Mouse (Mus musculus): ENCODE results near the gene Stk4. TPM values are rescaled to one million over a fixed set of nuclear protein-coding genes. Genes with fewer than 3 reads are reported as not detected.

The Stk4 gene
- polyA plus RNA-seq, 1 experiment from 2014 or later: 41.1 TPM

DNA sequence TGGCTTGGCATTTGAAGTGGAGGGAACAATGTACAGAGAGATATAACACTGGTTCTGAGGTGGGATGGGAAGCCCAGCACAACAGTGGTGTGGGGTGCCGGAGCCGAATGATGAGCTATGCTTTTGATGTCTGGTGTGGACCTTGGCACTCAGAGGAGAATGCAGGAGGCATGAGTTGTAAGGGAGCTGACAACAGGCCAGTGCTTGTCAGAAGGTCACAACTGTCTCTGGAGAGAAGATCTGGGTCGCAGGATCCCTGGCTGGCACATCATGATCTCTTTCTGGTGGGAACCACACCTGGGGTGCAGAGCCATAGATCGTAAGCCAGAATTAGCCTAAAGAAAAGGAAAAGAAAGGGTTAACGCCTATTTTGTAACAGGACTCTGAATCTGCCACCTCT lies 107.7 kb downstream of the Stk4 start:
- H3K9me3 ChIP-seq (ENCODE audit: control insufficient read depth, low read length): no peaks in the 10 kb centered on the region
- H3K4me3 ChIP-seq (ENCODE audit: low read depth, low read length): no peak overlapping the region
- H3K27me3 ChIP-seq (ENCODE audit: control insufficient read depth, insufficient read depth, low read length): no peaks in the 10 kb centered on the region; the same call in 1 of the 2 replicates
- DNase-seq (ENCODE audit: low spot score): no peak
- H3K4me2 ChIP-seq (replicated peaks; ENCODE audit: low read depth, low read length): no peak overlapping the region
- H3K27ac ChIP-seq (ENCODE audit: low read depth, low read length): no peak overlapping the region
- H3K9ac ChIP-seq (ENCODE audit: low read depth, low read length): no peak overlapping the region
- no peaks in the 10 kb centered on the region for H3K36me3 ChIP-seq (ENCODE audit: control insufficient read depth, insufficient read depth, low read length)
- ATAC-seq (ENCODE audit: low FRiP score): no peak
- no peaks in the 10 kb centered on the region for H3K4me1 ChIP-seq (replicated peaks; ENCODE audit: control insufficient read depth, insufficient read depth, low read length)
- WGBS: 90% methylated on average over 5 of the region's 5 CpGs

DNA sequence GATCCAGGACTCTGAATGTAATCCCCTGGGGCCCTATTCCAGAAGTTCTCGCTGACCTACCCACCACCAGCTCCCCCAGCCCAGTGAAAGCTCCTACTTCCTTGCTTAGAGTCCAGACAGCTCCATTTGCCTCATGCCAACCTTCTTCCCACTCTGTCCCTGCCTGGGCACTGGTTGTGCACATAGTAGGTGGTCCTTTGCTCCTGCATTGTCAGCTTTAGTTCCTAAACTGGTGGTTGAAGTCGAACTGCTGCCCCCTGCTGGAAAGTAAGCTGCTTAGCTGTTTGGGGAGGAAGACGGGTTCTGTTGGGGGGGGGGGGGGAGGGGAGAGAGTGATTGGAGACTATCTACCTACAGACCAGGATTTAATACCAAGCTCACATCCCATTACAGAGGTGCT lies 110.0 kb downstream of the Stk4 start:
- Histone ChIP-seq H3K36me3 (ENCODE audit: control insufficient read depth, insufficient read depth, low read length) (no peaks in the 10 kb centered on the region), H3K9ac (ENCODE audit: low read depth, low read length) (no peak overlapping the region), H3K27me3 (ENCODE audit: control insufficient read depth, insufficient read depth, low read length) (no peaks in the 10 kb centered on the region), H3K4me2 (replicated peaks; ENCODE audit: low read depth, low read length) (no peak overlapping the region), H3K27ac (ENCODE audit: low read depth, low read length) (no peak overlapping the region), H3K4me3 (ENCODE audit: low read depth, low read length) (no peak overlapping the region), H3K9me3 (ENCODE audit: control insufficient read depth, low read length) (no peaks in the 10 kb centered on the region), H3K4me1 (replicated peaks; ENCODE audit: control insufficient read depth, insufficient read depth, low read length) (no peaks in the 10 kb centered on the region)
- ATAC-seq (ENCODE audit: low FRiP score) (no peak), DNase-seq (ENCODE audit: low spot score) (peak; percentile 7)
- 39% methylated on average over 3 of the region's 3 CpGs for WGBS

DNA sequence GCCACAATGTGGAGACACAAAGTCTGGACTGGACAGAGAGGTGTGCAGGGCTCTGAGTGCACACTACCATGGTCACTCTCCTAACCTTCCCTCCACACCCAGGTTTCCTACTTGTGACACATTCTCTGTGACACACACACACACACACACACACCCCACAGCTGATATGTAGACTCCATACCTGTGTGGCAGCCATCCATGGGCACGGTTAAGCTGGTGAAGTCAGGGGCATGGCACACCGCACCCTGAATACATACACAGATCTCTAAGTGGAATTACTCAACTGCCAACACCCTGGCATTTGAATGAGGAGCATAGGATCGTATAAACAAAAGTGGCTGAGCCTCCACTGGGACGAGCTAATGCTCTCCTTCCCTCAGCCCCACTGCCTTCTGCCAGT lies 110.6 kb downstream of the Stk4 start:
- no peaks in the 10 kb centered on the region for H3K9me3 ChIP-seq (ENCODE audit: control insufficient read depth, low read length)
- H3K36me3 ChIP-seq (ENCODE audit: control insufficient read depth, insufficient read depth, low read length): no peaks in the 10 kb centered on the region
- DNase-seq (ENCODE audit: low spot score): no peak
- no peaks in the 10 kb centered on the region for H3K4me1 ChIP-seq (replicated peaks; ENCODE audit: control insufficient read depth, insufficient read depth, low read length)
- no peak overlapping the region for H3K27ac ChIP-seq (ENCODE audit: low read depth, low read length)
- 88% methylated on average over 4 of the region's 4 CpGs for WGBS
- no peak for ATAC-seq (ENCODE audit: low FRiP score)
- H3K4me2 ChIP-seq (replicated peaks; ENCODE audit: low read depth, low read length): no peak overlapping the region
- H3K27me3 ChIP-seq (ENCODE audit: control insufficient read depth, insufficient read depth, low read length): no peaks in the 10 kb centered on the region
- H3K9ac ChIP-seq (ENCODE audit: low read depth, low read length): no peak overlapping the region
- no peak overlapping the region for H3K4me3 ChIP-seq (ENCODE audit: low read depth, low read length)

DNA sequence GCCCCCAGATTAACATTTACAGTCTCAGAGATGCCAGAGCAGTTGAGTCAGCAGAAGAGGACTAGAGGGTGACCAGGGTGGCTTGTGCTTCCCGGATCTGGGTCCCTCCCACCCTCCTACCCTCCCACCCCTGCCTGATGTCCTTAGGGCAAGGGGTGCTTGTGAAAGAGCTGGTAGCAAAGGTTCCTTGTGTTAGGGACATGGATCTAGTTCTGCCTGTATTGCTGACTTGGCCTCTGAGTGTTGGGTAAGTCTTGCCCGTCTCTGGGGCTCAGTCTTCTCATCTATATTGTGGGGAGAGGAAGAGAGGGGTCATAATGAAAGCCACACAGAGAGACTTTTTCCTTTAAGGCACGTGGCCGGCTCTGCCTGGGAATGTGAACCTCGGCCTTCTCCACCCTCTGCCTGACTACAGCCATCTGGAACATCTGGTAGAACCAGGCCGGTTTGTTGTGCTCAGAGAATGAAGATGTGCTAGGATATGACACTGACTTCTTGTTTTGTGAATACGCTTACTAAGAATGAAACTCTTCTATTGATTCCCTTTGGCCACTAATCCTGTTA lies 112.7 kb downstream of the Stk4 start, which contains the start of gene Wfdc5:
TSS of gene Wfdc5 (minus strand) at position 51 of the 564 bp plus-strand sequence.
- ATAC-seq (ENCODE audit: low FRiP score) (no peak), DNase-seq (ENCODE audit: low spot score) (no peak)
- Histone ChIP-seq H3K9ac (ENCODE audit: low read depth, low read length) (no peak within 1 kb of the TSS), H3K4me2 (replicated peaks; ENCODE audit: low read depth, low read length) (no peak within 1 kb of the TSS), H3K4me3 (ENCODE audit: low read depth, low read length) (no peak within 1 kb of the TSS), H3K4me1 (replicated peaks; ENCODE audit: control insufficient read depth, insufficient read depth, low read length) (no peaks in the 10 kb centered on the region), H3K9me3 (ENCODE audit: control insufficient read depth, low read length) (no peaks in the 10 kb centered on the region), H3K27me3 (ENCODE audit: control insufficient read depth, insufficient read depth, low read length) (no peaks in the 10 kb centered on the region), H3K36me3 (ENCODE audit: control insufficient read depth, insufficient read depth, low read length) (no peaks in the 10 kb centered on the region), H3K27ac (ENCODE audit: low read depth, low read length) (no peak within 1 kb of the TSS)
- 84% methylated on average over 7 of the region's 7 CpGs for WGBS

DNA sequence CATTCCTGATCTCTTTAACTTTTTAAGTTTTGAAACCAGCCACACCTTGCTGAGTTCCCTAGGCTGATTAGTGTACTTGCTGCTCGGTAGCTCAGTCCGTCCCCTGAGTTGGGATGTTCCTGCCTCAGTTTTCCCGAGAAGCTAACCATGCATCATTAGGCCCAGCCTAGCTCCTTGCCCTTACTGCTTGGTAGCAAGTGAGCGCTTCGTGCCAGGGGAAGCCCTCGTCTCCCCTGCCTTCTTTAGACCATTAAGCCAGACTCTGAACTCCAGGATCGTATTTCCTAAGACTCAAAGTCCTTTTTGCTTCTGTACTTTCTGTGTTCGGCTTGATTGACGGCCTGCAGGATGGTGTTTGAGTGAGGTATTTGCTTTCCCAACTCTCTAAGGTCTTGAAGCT lies 113.2 kb downstream of the Stk4 start:
- no peak overlapping the region for H3K9ac ChIP-seq (ENCODE audit: low read depth, low read length)
- H3K27ac ChIP-seq (ENCODE audit: low read depth, low read length): no peak overlapping the region
- 73% methylated on average over 9 of the region's 9 CpGs for WGBS
- no peak for ATAC-seq (ENCODE audit: low FRiP score)
- H3K9me3 ChIP-seq (ENCODE audit: control insufficient read depth, low read length): no peaks in the 10 kb centered on the region
- H3K36me3 ChIP-seq (ENCODE audit: control insufficient read depth, insufficient read depth, low read length): no peaks in the 10 kb centered on the region
- no peak overlapping the region for H3K4me2 ChIP-seq (replicated peaks; ENCODE audit: low read depth, low read length)
- DNase-seq (ENCODE audit: low spot score): no peak
- no peak overlapping the region for H3K4me3 ChIP-seq (ENCODE audit: low read depth, low read length)
- H3K27me3 ChIP-seq (ENCODE audit: control insufficient read depth, insufficient read depth, low read length): no peaks in the 10 kb centered on the region
- no peaks in the 10 kb centered on the region for H3K4me1 ChIP-seq (replicated peaks; ENCODE audit: control insufficient read depth, insufficient read depth, low read length)

DNA sequence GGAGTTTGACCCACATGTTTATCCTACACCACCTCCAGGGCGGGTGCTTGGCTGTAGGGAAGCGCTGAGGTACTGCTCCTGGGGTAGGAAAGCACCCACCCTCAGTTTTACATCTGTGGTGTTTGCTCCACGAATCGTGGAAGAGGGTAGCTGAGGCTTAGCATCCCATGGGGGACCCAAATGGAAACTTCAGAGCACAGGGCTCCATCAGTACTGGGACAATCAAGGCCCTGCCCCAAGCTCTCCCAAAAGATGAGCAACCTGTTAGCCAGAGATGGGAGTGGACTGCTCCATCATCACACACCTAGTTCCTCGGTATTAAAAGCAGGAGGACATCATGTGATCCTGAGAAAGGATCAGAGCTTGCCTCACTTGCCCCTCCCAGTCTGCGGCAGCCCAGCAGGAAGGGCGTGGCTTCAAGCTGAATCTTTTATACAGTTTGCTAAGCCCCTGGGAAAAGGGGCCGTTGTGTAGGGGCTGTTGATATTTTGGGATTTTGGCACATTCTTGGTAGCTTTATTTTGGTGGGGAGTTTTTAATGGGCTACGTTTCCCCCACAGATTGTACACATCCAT lies 114.1 kb downstream of the Stk4 start:
- H3K36me3 ChIP-seq (ENCODE audit: control insufficient read depth, insufficient read depth, low read length): no peaks in the 10 kb centered on the region
- no peak overlapping the region for H3K4me3 ChIP-seq (ENCODE audit: low read depth, low read length)
- WGBS: 49% methylated on average over 9 of the region's 9 CpGs
- ATAC-seq (ENCODE audit: low FRiP score): no peak
- no peak for DNase-seq (ENCODE audit: low spot score)
- no peak overlapping the region for H3K4me2 ChIP-seq (replicated peaks; ENCODE audit: low read depth, low read length)
- no peak overlapping the region for H3K9ac ChIP-seq (ENCODE audit: low read depth, low read length)
- H3K4me1 ChIP-seq (replicated peaks; ENCODE audit: control insufficient read depth, insufficient read depth, low read length): no peaks in the 10 kb centered on the region
- H3K27me3 ChIP-seq (ENCODE audit: control insufficient read depth, insufficient read depth, low read length): no peaks in the 10 kb centered on the region
- no peak overlapping the region for H3K27ac ChIP-seq (ENCODE audit: low read depth, low read length)
- H3K9me3 ChIP-seq (ENCODE audit: control insufficient read depth, low read length): no peaks in the 10 kb centered on the region

DNA sequence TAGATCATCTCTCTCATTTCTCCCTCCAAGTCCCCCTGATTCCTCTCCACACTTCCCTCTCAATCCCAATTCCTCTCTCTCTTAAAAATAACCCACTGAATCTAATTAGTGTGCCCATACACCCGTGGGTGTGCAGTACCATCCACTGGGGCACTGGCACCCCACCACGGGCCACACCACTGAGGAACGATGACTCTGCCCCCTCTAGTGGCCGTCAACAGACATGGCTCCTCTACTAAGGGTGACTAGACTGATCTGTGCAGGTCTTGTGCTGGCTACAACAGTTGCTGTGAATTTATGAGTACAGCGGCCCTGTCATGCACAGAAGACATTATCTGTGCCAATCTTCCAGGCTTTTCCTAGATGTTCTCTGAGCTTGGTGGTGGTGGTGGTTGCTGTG lies 118.6 kb downstream of the Stk4 start:
- Histone ChIP-seq H3K9me3 (ENCODE audit: control insufficient read depth, low read length) (no peaks in the 10 kb centered on the region), H3K9ac (ENCODE audit: low read depth, low read length) (no peak overlapping the region), H3K36me3 (ENCODE audit: control insufficient read depth, insufficient read depth, low read length) (no peaks in the 10 kb centered on the region), H3K4me1 (replicated peaks; ENCODE audit: control insufficient read depth, insufficient read depth, low read length) (no peaks in the 10 kb centered on the region), H3K4me3 (ENCODE audit: low read depth, low read length) (no peak overlapping the region), H3K27ac (ENCODE audit: low read depth, low read length) (no peak overlapping the region), H3K4me2 (replicated peaks; ENCODE audit: low read depth, low read length) (no peak overlapping the region), H3K27me3 (ENCODE audit: control insufficient read depth, insufficient read depth, low read length) (no peaks in the 10 kb centered on the region)
- peak; percentile 32 for DNase-seq (ENCODE audit: low spot score)
- 38% methylated on average over 5 of the region's 5 CpGs for WGBS
- no peak for ATAC-seq (ENCODE audit: low FRiP score)

DNA sequence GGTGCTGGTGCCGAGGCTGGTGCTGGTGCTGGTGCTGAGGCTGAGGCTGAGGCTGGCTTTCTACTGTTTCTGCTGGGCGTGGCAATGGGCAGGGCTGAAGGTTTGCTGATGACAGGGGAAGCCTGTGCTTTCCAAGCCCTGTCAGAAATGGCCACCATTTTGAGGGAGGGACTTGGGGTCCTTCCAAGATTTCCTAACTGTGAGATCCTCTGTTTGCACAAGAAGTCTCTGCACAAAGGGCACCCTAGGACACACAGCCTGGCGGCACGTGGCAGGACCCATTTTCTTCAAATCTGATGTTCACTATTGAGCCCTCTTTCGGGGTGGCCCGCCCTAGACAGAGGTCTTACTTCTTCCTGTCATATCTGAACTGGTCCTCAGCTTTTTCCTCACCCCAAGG lies 120.5 kb downstream of the Stk4 start, which contains the start of gene Wfdc12:
TSS of gene Wfdc12 (minus strand) at position 33 of the 400 bp plus-strand sequence.
- H3K27me3 ChIP-seq (ENCODE audit: control insufficient read depth, insufficient read depth, low read length): no peaks in the 10 kb centered on the region
- H3K36me3 ChIP-seq (ENCODE audit: control insufficient read depth, insufficient read depth, low read length): no peaks in the 10 kb centered on the region
- no peak within 1 kb of the TSS for H3K9ac ChIP-seq (ENCODE audit: low read depth, low read length)
- H3K4me2 ChIP-seq (replicated peaks; ENCODE audit: low read depth, low read length): no peak within 1 kb of the TSS
- H3K27ac ChIP-seq (ENCODE audit: low read depth, low read length): no peak within 1 kb of the TSS
- WGBS: 81% methylated on average over 6 of the region's 6 CpGs
- H3K9me3 ChIP-seq (ENCODE audit: control insufficient read depth, low read length): no peaks in the 10 kb centered on the region
- ATAC-seq (ENCODE audit: low FRiP score) (no peak), DNase-seq (ENCODE audit: low spot score) (no peak)
- H3K4me3 ChIP-seq (ENCODE audit: low read depth, low read length): no peak within 1 kb of the TSS
- H3K4me1 ChIP-seq (replicated peaks; ENCODE audit: control insufficient read depth, insufficient read depth, low read length): no peaks in the 10 kb centered on the region

DNA sequence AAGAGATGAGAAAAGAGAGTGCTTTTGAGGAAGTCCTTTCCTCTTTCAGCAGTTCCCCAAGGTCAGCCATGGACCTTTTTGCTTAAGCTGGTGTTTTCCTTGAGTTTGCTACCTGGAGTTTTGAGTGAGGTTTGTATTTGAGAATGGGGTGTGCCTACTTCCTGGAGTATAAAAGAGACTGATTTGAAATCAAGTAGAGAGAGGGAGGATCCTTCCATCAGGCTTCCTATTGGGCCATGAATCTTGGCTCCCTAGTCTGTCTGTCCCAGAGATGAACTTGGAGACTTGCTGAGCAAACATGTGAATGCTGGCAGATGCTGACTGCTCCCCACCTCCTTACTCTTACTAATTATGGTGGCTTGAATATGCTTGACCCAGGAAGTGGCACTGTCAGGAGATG lies 122.2 kb downstream of the Stk4 start:
- H3K4me2 ChIP-seq (replicated peaks; ENCODE audit: low read depth, low read length): no peak overlapping the region

More for the DNA sequence above, 122.2 kb downstream of the Stk4 start:
- Histone ChIP-seq H3K9ac (ENCODE audit: low read depth, low read length) (no peak overlapping the region), H3K4me1 (replicated peaks; ENCODE audit: control insufficient read depth, insufficient read depth, low read length) (no peaks in the 10 kb centered on the region), H3K9me3 (ENCODE audit: control insufficient read depth, low read length) (no peaks in the 10 kb centered on the region), H3K27me3 (ENCODE audit: control insufficient read depth, insufficient read depth, low read length) (no peaks in the 10 kb centered on the region), H3K4me3 (ENCODE audit: low read depth, low read length) (no peak overlapping the region), H3K36me3 (ENCODE audit: control insufficient read depth, insufficient read depth, low read length) (no peaks in the 10 kb centered on the region), H3K27ac (ENCODE audit: low read depth, low read length) (no peak overlapping the region)
- no peak for DNase-seq (ENCODE audit: low spot score)
- no peak for ATAC-seq (ENCODE audit: low FRiP score)

Measured in hindbrain, embryonic 11.5 days (tissue).